Mouse (Mus musculus): Measurements from ENCODE around the gene Alkal2.

The Alkal2 gene

DNA sequence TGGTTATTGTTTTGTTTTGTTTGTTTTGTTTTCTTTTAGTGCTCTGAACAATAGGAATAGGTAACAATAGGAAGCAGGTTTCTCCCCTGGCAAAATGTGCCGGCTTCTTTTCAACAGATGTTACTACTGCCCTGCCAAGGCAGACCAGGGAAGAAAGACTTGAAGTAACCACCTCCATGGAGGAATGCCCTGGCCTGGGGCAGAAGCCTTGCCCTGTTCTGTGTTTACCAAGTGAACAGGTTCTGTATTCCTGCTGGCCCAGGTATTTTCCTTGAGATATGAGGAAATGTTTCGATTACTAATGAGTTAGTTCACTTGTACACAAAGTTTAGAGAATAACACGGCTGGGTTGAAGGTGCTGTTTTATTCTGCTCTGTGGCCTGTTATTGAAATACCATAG, 28.7 kb downstream of the Alkal2 start:
- no peak for DNase-seq (ENCODE audit: inconsistent age in 2 of 2, low spot score in 1 of 2)

DNA sequence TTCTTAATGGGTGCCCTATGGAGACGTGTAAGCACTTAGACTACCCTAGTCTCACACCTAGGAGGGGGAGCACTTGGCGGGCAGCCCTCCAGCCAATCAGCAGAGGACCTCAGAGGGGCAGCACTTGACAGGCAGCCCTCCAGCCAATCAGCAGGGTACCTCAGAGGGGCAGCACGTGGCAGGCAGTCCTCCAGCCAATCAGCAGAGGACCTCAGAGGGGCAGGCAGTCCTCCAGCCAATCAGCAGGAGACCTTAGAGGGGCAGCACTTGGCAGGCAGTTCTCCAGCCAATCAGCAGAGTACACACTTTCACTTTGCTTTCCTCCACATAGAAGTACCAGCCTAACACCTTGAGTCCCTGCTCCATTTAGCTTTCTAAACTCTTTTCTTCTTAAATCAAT, 38.3 kb downstream of the Alkal2 start:
- DNase-seq (ENCODE audit: inconsistent age in 2 of 2, low spot score in 1 of 2): no peak

GRCm38 (mm10) chr12:30928182-30928581, 44.1 kb downstream of the Alkal2 start:
- DNase-seq (ENCODE audit: inconsistent age in 2 of 2, low spot score in 1 of 2): no peak

GRCm38 (mm10) chr12:30933299-30933698, 49.2 kb downstream of the Alkal2 start:
- DNase-seq (ENCODE audit: inconsistent age in 2 of 2, low spot score in 1 of 2): no peak

GRCm38 (mm10) chr12:30936899-30937298, 52.8 kb downstream of the Alkal2 start:
- DNase-seq (ENCODE audit: inconsistent age in 2 of 2, low spot score in 1 of 2): no peak
